Mouse (Mus musculus): ENCODE results near the gene Pdzd2. TPM values are rescaled to one million over a fixed set of nuclear protein-coding genes. Genes with fewer than 3 reads are reported as not detected.

Gene Pdzd2
- polyA plus RNA-seq, 1 experiment: 1.7 TPM

DNA sequence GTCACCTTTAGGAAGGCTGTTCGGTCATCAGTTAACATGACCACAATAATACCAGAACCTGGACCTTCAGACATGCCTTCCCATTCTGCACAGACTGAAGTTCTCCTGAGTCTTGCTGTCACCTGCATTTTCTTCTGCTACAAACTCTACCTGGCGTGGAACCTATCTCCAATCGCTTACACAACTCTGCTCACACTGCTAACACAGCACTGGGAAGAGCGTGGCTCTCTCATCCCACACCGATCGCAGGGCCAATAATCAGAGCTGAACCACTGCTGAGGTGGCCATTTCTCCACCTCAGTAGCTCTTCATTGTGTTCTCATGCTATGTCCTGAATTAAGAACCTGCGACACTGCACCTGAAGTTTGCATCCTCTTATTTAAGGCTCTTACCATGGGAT, 111.3 kb downstream of the Pdzd2 start:
- Histone ChIP-seq H3K4me1 (ENCODE audit: control insufficient read depth, insufficient read depth, insufficient read length) (no peaks in the 10 kb centered on the region), H3K36me3 (ENCODE audit: control insufficient read depth, insufficient read depth, low read length) (no peaks in the 10 kb centered on the region), H3K4me3 (ENCODE audit: extremely low read depth, insufficient read depth, insufficient read length) (no peak overlapping the region), H3K27ac (ENCODE audit: insufficient read depth, low read length) (no peak overlapping the region), H3K27me3 (ENCODE audit: control insufficient read depth, insufficient read depth, low read length) (no peaks in the 10 kb centered on the region)
- 92% methylated on average over 7 of the region's 7 CpGs for WGBS
- TF ChIP-seq CTCF (IDR thresholded peaks at IDR 0.05; ENCODE audit: extremely low read depth, insufficient read depth, insufficient read length, insufficient replicate concordance): no peak
- TF ChIP-seq POLR2A (IDR thresholded peaks at IDR 0.05; ENCODE audit: low read depth, low read length): no peak
- no peak for DNase-seq (ENCODE audit: low read depth in 1 of 2, low spot score in 2 of 2)

DNA sequence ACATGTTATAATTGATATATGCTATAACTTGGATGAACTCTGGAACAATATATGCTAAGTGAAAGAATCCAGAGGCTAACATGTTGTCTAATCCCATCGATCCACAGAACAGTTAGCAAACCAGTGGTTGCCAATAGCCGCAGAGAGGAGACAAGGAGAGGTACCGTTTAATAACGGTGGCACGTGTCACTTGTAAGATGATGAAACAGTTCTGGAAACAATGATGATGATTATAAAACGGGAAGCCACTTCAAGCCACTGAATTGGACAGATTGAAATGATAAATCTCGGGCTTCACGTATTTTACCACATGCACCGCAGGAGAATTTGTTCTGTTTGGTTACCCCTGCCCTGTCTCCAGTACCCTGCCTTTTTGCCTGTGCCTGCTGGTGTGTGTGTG, 112.8 kb downstream of the Pdzd2 start:
- H3K36me3 ChIP-seq (ENCODE audit: control insufficient read depth, insufficient read depth, low read length): no peaks in the 10 kb centered on the region
- H3K27ac ChIP-seq (ENCODE audit: insufficient read depth, low read length): no peak overlapping the region
- no peaks in the 10 kb centered on the region for H3K4me1 ChIP-seq (ENCODE audit: control insufficient read depth, insufficient read depth, insufficient read length)
- 75% methylated on average over 9 of the region's 9 CpGs for WGBS
- H3K27me3 ChIP-seq (ENCODE audit: control insufficient read depth, insufficient read depth, low read length): no peaks in the 10 kb centered on the region
- no peak overlapping the region for H3K4me3 ChIP-seq (ENCODE audit: extremely low read depth, insufficient read depth, insufficient read length)
- TF ChIP-seq CTCF (IDR thresholded peaks at IDR 0.05; ENCODE audit: extremely low read depth, insufficient read depth, insufficient read length, insufficient replicate concordance): no peak
- no peak for TF ChIP-seq POLR2A (IDR thresholded peaks at IDR 0.05; ENCODE audit: low read depth, low read length)
- no peak for DNase-seq (ENCODE audit: low read depth in 1 of 2, low spot score in 2 of 2)

DNA sequence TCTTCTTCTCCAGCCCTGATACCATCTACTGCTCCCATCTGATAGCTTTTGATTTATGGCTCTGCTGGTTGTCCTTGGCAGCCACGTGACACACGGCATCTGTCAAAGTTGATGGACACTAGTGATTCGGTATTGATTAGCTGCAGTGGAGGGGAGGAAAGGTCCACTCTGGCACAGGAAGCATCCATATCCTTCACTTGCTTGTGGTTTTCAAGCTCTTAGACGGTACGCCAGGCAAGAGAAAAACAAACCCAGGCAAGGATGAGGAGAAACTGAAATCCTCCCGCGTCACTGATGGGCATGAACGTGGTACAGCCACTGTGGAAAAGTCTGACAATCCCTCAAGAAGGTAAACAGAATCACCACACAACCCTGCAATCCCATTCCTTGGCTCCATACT, 113.6 kb downstream of the Pdzd2 start:
- WGBS: 30% methylated on average over 8 of the region's 8 CpGs
- TF ChIP-seq CTCF (IDR thresholded peaks at IDR 0.05; ENCODE audit: extremely low read depth, insufficient read depth, insufficient read length, insufficient replicate concordance): no peak
- TF ChIP-seq POLR2A (IDR thresholded peaks at IDR 0.05; ENCODE audit: low read depth, low read length): no peak
- Histone ChIP-seq H3K36me3 (ENCODE audit: control insufficient read depth, insufficient read depth, low read length) (no peaks in the 10 kb centered on the region), H3K27me3 (ENCODE audit: control insufficient read depth, insufficient read depth, low read length) (no peaks in the 10 kb centered on the region), H3K27ac (ENCODE audit: insufficient read depth, low read length) (no peak overlapping the region), H3K4me1 (ENCODE audit: control insufficient read depth, insufficient read depth, insufficient read length) (no peaks in the 10 kb centered on the region), H3K4me3 (ENCODE audit: extremely low read depth, insufficient read depth, insufficient read length) (no peak overlapping the region)
- DNase-seq (ENCODE audit: low read depth in 1 of 2, low spot score in 2 of 2): no peak

DNA sequence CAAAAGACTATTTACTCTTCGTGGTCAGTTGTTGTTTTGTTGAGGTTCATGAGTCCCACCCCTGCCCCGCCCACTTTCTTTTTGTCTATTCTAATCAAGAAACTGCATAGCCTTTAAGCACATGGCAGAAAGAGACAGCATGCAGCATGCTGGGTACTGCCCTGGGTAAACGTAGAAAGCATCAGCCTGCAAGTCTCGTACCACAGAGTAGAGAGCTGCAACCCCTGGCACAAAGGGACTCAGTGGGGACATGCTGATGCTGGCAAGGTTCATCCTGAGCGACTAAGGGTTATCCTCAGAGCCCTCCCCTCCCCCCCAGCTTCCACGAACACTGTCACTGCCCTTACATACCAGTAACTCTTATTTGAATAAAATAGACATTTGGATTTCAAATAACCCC, 114.2 kb downstream of the Pdzd2 start:
- 71% methylated on average over 6 of the region's 6 CpGs for WGBS
- no peak for DNase-seq (ENCODE audit: low read depth in 1 of 2, low spot score in 2 of 2)
- Histone ChIP-seq H3K4me3 (ENCODE audit: extremely low read depth, insufficient read depth, insufficient read length) (no peak overlapping the region), H3K36me3 (ENCODE audit: control insufficient read depth, insufficient read depth, low read length) (no peaks in the 10 kb centered on the region), H3K4me1 (ENCODE audit: control insufficient read depth, insufficient read depth, insufficient read length) (no peaks in the 10 kb centered on the region), H3K27me3 (ENCODE audit: control insufficient read depth, insufficient read depth, low read length) (no peaks in the 10 kb centered on the region), H3K27ac (ENCODE audit: insufficient read depth, low read length) (no peak overlapping the region)
- TF ChIP-seq POLR2A (IDR thresholded peaks at IDR 0.05; ENCODE audit: low read depth, low read length): no peak
- TF ChIP-seq CTCF (IDR thresholded peaks at IDR 0.05; ENCODE audit: extremely low read depth, insufficient read depth, insufficient read length, insufficient replicate concordance): no peak

DNA sequence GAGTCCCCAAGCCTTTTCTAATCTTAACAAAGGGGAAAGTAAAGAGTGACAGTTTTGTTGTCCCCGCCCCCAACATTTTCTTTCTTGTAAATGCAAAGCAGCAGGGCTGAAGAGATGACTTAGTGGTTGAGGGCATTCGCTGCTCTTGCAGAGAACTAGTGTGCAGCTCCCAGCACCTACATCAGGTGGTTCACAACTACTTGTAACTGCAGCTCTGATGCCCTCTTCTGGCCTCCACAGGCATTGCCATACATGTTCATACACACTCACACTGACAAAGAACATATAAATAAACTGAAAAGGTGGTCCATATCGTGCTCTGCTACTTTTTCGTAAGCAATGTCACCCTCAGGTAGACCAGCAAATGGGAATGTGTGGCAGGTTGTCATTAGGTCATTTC, 116.2 kb downstream of the Pdzd2 start:
- no peak for TF ChIP-seq CTCF (IDR thresholded peaks at IDR 0.05; ENCODE audit: extremely low read depth, insufficient read depth, insufficient read length, insufficient replicate concordance)
- TF ChIP-seq POLR2A (IDR thresholded peaks at IDR 0.05; ENCODE audit: low read depth, low read length): no peak
- 89% methylated on average over 4 of the region's 4 CpGs for WGBS

DNA sequence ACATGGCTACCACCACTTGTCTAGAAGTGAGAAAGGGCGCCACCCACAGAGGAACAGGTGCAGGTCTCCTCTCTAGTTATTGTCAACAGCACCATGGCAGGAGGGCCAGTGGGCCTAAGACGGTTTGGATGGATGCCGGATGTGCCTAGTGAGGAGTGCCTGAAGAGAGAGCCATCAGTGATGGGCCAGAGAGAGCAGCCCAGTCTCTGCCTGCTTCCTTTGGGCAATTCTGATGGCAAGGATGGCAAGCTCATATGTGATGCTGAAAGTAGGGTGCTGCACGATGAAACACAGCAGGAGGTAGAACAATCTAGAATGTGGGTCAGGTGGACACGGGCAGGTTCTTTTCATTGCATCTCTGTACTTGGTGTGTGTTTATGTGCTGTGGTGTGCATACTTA, 117.0 kb downstream of the Pdzd2 start:
- Histone ChIP-seq H3K4me1 (ENCODE audit: control insufficient read depth, insufficient read depth, insufficient read length) (peaks cover under 1% of the 10 kb centered on the region; the same call in 1 of the 2 replicates), H3K36me3 (ENCODE audit: control insufficient read depth, insufficient read depth, low read length) (no peaks in the 10 kb centered on the region), H3K27me3 (ENCODE audit: control insufficient read depth, insufficient read depth, low read length) (no peaks in the 10 kb centered on the region), H3K27ac (ENCODE audit: insufficient read depth, low read length) (no peak overlapping the region), H3K4me3 (ENCODE audit: extremely low read depth, insufficient read depth, insufficient read length) (no peak overlapping the region)
- TF ChIP-seq POLR2A (IDR thresholded peaks at IDR 0.05; ENCODE audit: low read depth, low read length): no peak
- no peak for TF ChIP-seq CTCF (IDR thresholded peaks at IDR 0.05; ENCODE audit: extremely low read depth, insufficient read depth, insufficient read length, insufficient replicate concordance)
- no peak for DNase-seq (ENCODE audit: low read depth in 1 of 2, low spot score in 2 of 2)
- WGBS: 93% methylated on average over 5 of the region's 5 CpGs

More for the DNA sequence above, 116.2 kb downstream of the Pdzd2 start:
- Histone ChIP-seq H3K27ac (ENCODE audit: insufficient read depth, low read length) (no peak overlapping the region), H3K4me3 (ENCODE audit: extremely low read depth, insufficient read depth, insufficient read length) (no peak overlapping the region), H3K27me3 (ENCODE audit: control insufficient read depth, insufficient read depth, low read length) (no peaks in the 10 kb centered on the region), H3K36me3 (ENCODE audit: control insufficient read depth, insufficient read depth, low read length) (no peaks in the 10 kb centered on the region), H3K4me1 (ENCODE audit: control insufficient read depth, insufficient read depth, insufficient read length) (no peaks in the 10 kb centered on the region)
- DNase-seq (ENCODE audit: low read depth in 1 of 2, low spot score in 2 of 2): no peak

DNA sequence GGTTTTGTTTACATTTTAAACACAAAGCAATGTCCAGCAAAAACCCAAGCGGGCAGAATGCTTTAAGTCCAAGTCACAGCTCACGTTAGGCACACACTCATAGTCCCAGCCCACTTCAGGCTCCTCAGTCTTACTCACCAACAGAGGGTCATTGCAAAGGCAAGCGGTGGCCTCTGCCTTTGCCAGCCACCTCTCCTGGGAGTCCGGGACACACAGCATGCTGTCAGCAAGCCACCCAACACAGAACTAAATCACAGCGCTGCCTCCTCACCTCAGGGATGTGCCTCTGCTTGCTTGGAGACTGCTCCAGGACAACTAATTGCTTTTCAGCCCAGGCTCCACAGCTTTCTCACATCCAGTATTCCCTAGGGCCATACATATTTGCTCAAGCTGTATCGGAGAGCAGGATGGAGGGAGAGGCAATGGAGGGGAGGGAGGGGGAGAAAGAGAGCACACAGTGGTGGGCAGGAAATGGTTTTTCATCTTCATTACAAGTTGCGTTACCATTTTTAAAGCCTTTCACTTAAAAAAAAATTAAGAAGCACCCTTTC, 117.6 kb downstream of the Pdzd2 start:
- no peak for DNase-seq (ENCODE audit: low read depth in 1 of 2, low spot score in 2 of 2)
- Histone ChIP-seq H3K4me3 (ENCODE audit: extremely low read depth, insufficient read depth, insufficient read length) (no peak overlapping the region), H3K36me3 (ENCODE audit: control insufficient read depth, insufficient read depth, low read length) (no peaks in the 10 kb centered on the region), H3K27me3 (ENCODE audit: control insufficient read depth, insufficient read depth, low read length) (no peaks in the 10 kb centered on the region), H3K4me1 (ENCODE audit: control insufficient read depth, insufficient read depth, insufficient read length) (peaks cover 6% of the 10 kb centered on the region; the same call in 1 of the 2 replicates), H3K27ac (ENCODE audit: insufficient read depth, low read length) (no peak overlapping the region)
- 95% methylated on average over 7 of the region's 7 CpGs for WGBS
- no peak for TF ChIP-seq POLR2A (IDR thresholded peaks at IDR 0.05; ENCODE audit: low read depth, low read length)
- TF ChIP-seq CTCF (IDR thresholded peaks at IDR 0.05; ENCODE audit: extremely low read depth, insufficient read depth, insufficient read length, insufficient replicate concordance): no peak

Measured in spleen, adult 2 months (tissue).